Mouse (Mus musculus): ENCODE measurements around the gene Dppa2. TPM values are rescaled to one million over a fixed set of nuclear protein-coding genes. Genes with fewer than 3 reads are reported as not detected.

The Dppa2 gene
- polyA plus RNA-seq, 1 experiment from 2014 or later = not detected

- Histone ChIP-seq H3K4me1 (ENCODE audit: control insufficient read depth, insufficient read depth, low read length) (no peaks in the 10 kb centered on the region), H3K27ac (ENCODE audit: low read depth, low read length) (no peak overlapping the region), H3K36me3 (ENCODE audit: control insufficient read depth, insufficient read depth, low read length) (no peaks in the 10 kb centered on the region), H3K9me3 (replicated peaks; ENCODE audit: control insufficient read depth, low read length) (no peaks in the 10 kb centered on the region), H3K4me2 (no peak overlapping the region), H3K9ac (ENCODE audit: low read depth, low read length) (no peak overlapping the region), H3K4me3 (ENCODE audit: low read depth, low read length) (no peak overlapping the region), H3K27me3 (ENCODE audit: control insufficient read depth, insufficient read depth, low read length) (no peaks in the 10 kb centered on the region)
- 80% methylated on average over 8 of the region's 8 CpGs for WGBS (ENCODE audit: insufficient replicate concordance)
- no peak for ATAC-seq (replicated peaks; ENCODE audit: insufficient number of reproducible peaks, low FRiP score, low TSS enrichment)
Measured at GRCm38 (mm10) chr16:48323602-48324345, 20.1 kb downstream of the Dppa2 start.

- no peaks in the 10 kb centered on the region for H3K36me3 ChIP-seq (ENCODE audit: control insufficient read depth, insufficient read depth, low read length)
- H3K9me3 ChIP-seq (replicated peaks; ENCODE audit: control insufficient read depth, low read length) = no peaks in the 10 kb centered on the region
- H3K4me1 ChIP-seq (ENCODE audit: control insufficient read depth, insufficient read depth, low read length) = no peaks in the 10 kb centered on the region
- no peak overlapping the region for H3K4me2 ChIP-seq
- no peak overlapping the region for H3K9ac ChIP-seq (ENCODE audit: low read depth, low read length)
- no peak for ATAC-seq (replicated peaks; ENCODE audit: insufficient number of reproducible peaks, low FRiP score, low TSS enrichment)
- no peak overlapping the region for H3K4me3 ChIP-seq (ENCODE audit: low read depth, low read length)
- no peak overlapping the region for H3K27ac ChIP-seq (ENCODE audit: low read depth, low read length)
- no peaks in the 10 kb centered on the region for H3K27me3 ChIP-seq (ENCODE audit: control insufficient read depth, insufficient read depth, low read length)
- 60% methylated on average over 5 of the region's 5 CpGs for WGBS (ENCODE audit: insufficient replicate concordance)
Measured at GRCm38 (mm10) chr16:48326903-48327302, 23.2 kb downstream of the Dppa2 start.

GRCm38 (mm10) chr16:48328420-48328819 is 24.7 kb downstream of the Dppa2 start:
- WGBS (ENCODE audit: insufficient replicate concordance) = 73% methylated on average over 2 of the region's 2 CpGs
- no peak for ATAC-seq (replicated peaks; ENCODE audit: insufficient number of reproducible peaks, low FRiP score, low TSS enrichment)
- H3K4me3 ChIP-seq (ENCODE audit: low read depth, low read length) = no peak overlapping the region
- H3K4me1 ChIP-seq (ENCODE audit: control insufficient read depth, insufficient read depth, low read length) = no peaks in the 10 kb centered on the region
- no peaks in the 10 kb centered on the region for H3K36me3 ChIP-seq (ENCODE audit: control insufficient read depth, insufficient read depth, low read length)
- H3K27ac ChIP-seq (ENCODE audit: low read depth, low read length) = no peak overlapping the region
- H3K27me3 ChIP-seq (ENCODE audit: control insufficient read depth, insufficient read depth, low read length) = no peaks in the 10 kb centered on the region
- no peak overlapping the region for H3K4me2 ChIP-seq
- no peaks in the 10 kb centered on the region for H3K9me3 ChIP-seq (replicated peaks; ENCODE audit: control insufficient read depth, low read length)
- H3K9ac ChIP-seq (ENCODE audit: low read depth, low read length) = no peak overlapping the region

- Histone ChIP-seq H3K27ac (ENCODE audit: low read depth, low read length) (no peak overlapping the region), H3K4me2 (no peak overlapping the region), H3K9me3 (replicated peaks; ENCODE audit: control insufficient read depth, low read length) (no peaks in the 10 kb centered on the region), H3K27me3 (ENCODE audit: control insufficient read depth, insufficient read depth, low read length) (no peaks in the 10 kb centered on the region), H3K4me3 (ENCODE audit: low read depth, low read length) (no peak overlapping the region), H3K36me3 (ENCODE audit: control insufficient read depth, insufficient read depth, low read length) (no peaks in the 10 kb centered on the region), H3K4me1 (ENCODE audit: control insufficient read depth, insufficient read depth, low read length) (no peaks in the 10 kb centered on the region), H3K9ac (ENCODE audit: low read depth, low read length) (no peak overlapping the region)
- ATAC-seq (replicated peaks; ENCODE audit: insufficient number of reproducible peaks, low FRiP score, low TSS enrichment) = no peak
- WGBS (ENCODE audit: insufficient replicate concordance) = 71% methylated on average over 3 of the region's 3 CpGs
Measured at GRCm38 (mm10) chr16:48331822-48332221, 28.1 kb downstream of the Dppa2 start.

- Histone ChIP-seq H3K4me2 (no peak overlapping the region), H3K9me3 (replicated peaks; ENCODE audit: control insufficient read depth, low read length) (no peaks in the 10 kb centered on the region), H3K9ac (ENCODE audit: low read depth, low read length) (no peak overlapping the region), H3K36me3 (ENCODE audit: control insufficient read depth, insufficient read depth, low read length) (no peaks in the 10 kb centered on the region), H3K4me1 (ENCODE audit: control insufficient read depth, insufficient read depth, low read length) (no peaks in the 10 kb centered on the region), H3K27me3 (ENCODE audit: control insufficient read depth, insufficient read depth, low read length) (no peaks in the 10 kb centered on the region), H3K27ac (ENCODE audit: low read depth, low read length) (no peak overlapping the region), H3K4me3 (ENCODE audit: low read depth, low read length) (no peak overlapping the region)
- ATAC-seq (replicated peaks; ENCODE audit: insufficient number of reproducible peaks, low FRiP score, low TSS enrichment) = no peak
- WGBS (ENCODE audit: insufficient replicate concordance) = 78% methylated on average over 4 of the region's 4 CpGs
Measured at GRCm38 (mm10) chr16:48335326-48335725, 31.6 kb downstream of the Dppa2 start.

GRCm38 (mm10) chr16:48344193-48344592 is 40.5 kb downstream of the Dppa2 start:
- no peak overlapping the region for H3K4me2 ChIP-seq
- no peaks in the 10 kb centered on the region for H3K27me3 ChIP-seq (ENCODE audit: control insufficient read depth, insufficient read depth, low read length)
- 79% methylated on average over 2 of the region's 2 CpGs for WGBS (ENCODE audit: insufficient replicate concordance)
- H3K9me3 ChIP-seq (replicated peaks; ENCODE audit: control insufficient read depth, low read length) = no peaks in the 10 kb centered on the region
- no peaks in the 10 kb centered on the region for H3K36me3 ChIP-seq (ENCODE audit: control insufficient read depth, insufficient read depth, low read length)
- H3K9ac ChIP-seq (ENCODE audit: low read depth, low read length) = no peak overlapping the region
- no peak overlapping the region for H3K4me3 ChIP-seq (ENCODE audit: low read depth, low read length)
- H3K4me1 ChIP-seq (ENCODE audit: control insufficient read depth, insufficient read depth, low read length) = no peaks in the 10 kb centered on the region
- ATAC-seq (replicated peaks; ENCODE audit: insufficient number of reproducible peaks, low FRiP score, low TSS enrichment) = no peak
- H3K27ac ChIP-seq (ENCODE audit: low read depth, low read length) = no peak overlapping the region

- no peak overlapping the region for H3K27ac ChIP-seq (ENCODE audit: low read depth, low read length)
- WGBS (ENCODE audit: insufficient replicate concordance) = 69% methylated on average over 1 of the region's 1 CpGs
- no peak overlapping the region for H3K4me2 ChIP-seq
- no peak for ATAC-seq (replicated peaks; ENCODE audit: insufficient number of reproducible peaks, low FRiP score, low TSS enrichment)
- no peak overlapping the region for H3K4me3 ChIP-seq (ENCODE audit: low read depth, low read length)
- H3K9me3 ChIP-seq (replicated peaks; ENCODE audit: control insufficient read depth, low read length) = no peaks in the 10 kb centered on the region
- no peaks in the 10 kb centered on the region for H3K27me3 ChIP-seq (ENCODE audit: control insufficient read depth, insufficient read depth, low read length)
- no peaks in the 10 kb centered on the region for H3K4me1 ChIP-seq (ENCODE audit: control insufficient read depth, insufficient read depth, low read length)
- no peak overlapping the region for H3K9ac ChIP-seq (ENCODE audit: low read depth, low read length)
- H3K36me3 ChIP-seq (ENCODE audit: control insufficient read depth, insufficient read depth, low read length) = no peaks in the 10 kb centered on the region
Measured at GRCm38 (mm10) chr16:48347246-48347645, 43.5 kb downstream of the Dppa2 start.

- Histone ChIP-seq H3K9me3 (replicated peaks; ENCODE audit: control insufficient read depth, low read length) (0 out of 2 replicates have a peak, but pooled peaks cover 2% of the 10 kb centered on the region), H3K27ac (ENCODE audit: low read depth, low read length) (no peak overlapping the region), H3K9ac (ENCODE audit: low read depth, low read length) (no peak overlapping the region), H3K36me3 (ENCODE audit: control insufficient read depth, insufficient read depth, low read length) (no peaks in the 10 kb centered on the region), H3K4me1 (ENCODE audit: control insufficient read depth, insufficient read depth, low read length) (no peaks in the 10 kb centered on the region), H3K4me2 (no peak overlapping the region), H3K4me3 (ENCODE audit: low read depth, low read length) (no peak overlapping the region), H3K27me3 (ENCODE audit: control insufficient read depth, insufficient read depth, low read length) (no peaks in the 10 kb centered on the region)
- WGBS (ENCODE audit: insufficient replicate concordance) = 80% methylated on average over 5 of the region's 5 CpGs
- ATAC-seq (replicated peaks; ENCODE audit: insufficient number of reproducible peaks, low FRiP score, low TSS enrichment) = no peak
Measured at GRCm38 (mm10) chr16:48355716-48356115, 52.0 kb downstream of the Dppa2 start.

GRCm38 (mm10) chr16:48356417-48356816 is 52.7 kb downstream of the Dppa2 start:
- Histone ChIP-seq H3K36me3 (ENCODE audit: control insufficient read depth, insufficient read depth, low read length) (no peaks in the 10 kb centered on the region), H3K4me3 (ENCODE audit: low read depth, low read length) (no peak overlapping the region), H3K9me3 (replicated peaks; ENCODE audit: control insufficient read depth, low read length) (0 out of 2 replicates have a peak, but pooled peaks cover 2% of the 10 kb centered on the region), H3K27me3 (ENCODE audit: control insufficient read depth, insufficient read depth, low read length) (no peaks in the 10 kb centered on the region), H3K4me2 (no peak overlapping the region), H3K9ac (ENCODE audit: low read depth, low read length) (no peak overlapping the region), H3K4me1 (ENCODE audit: control insufficient read depth, insufficient read depth, low read length) (no peaks in the 10 kb centered on the region), H3K27ac (ENCODE audit: low read depth, low read length) (no peak overlapping the region)
- no peak for ATAC-seq (replicated peaks; ENCODE audit: insufficient number of reproducible peaks, low FRiP score, low TSS enrichment)
- 91% methylated on average over 1 of the region's 1 CpGs for WGBS (ENCODE audit: insufficient replicate concordance)

Data from heart, embryonic 11.5 days (tissue).